Mouse (Mus musculus): ENCODE data around the gene Gpr132. TPM values are rescaled to one million over a fixed set of nuclear protein-coding genes. Genes with fewer than 3 reads are reported as not detected.
A peak's percentile ranks its signal among the peaks of the same experiment; 100 is the strongest.

The Gpr132 gene
- polyA plus RNA-seq, 1 experiment = 256 TPM

DNA sequence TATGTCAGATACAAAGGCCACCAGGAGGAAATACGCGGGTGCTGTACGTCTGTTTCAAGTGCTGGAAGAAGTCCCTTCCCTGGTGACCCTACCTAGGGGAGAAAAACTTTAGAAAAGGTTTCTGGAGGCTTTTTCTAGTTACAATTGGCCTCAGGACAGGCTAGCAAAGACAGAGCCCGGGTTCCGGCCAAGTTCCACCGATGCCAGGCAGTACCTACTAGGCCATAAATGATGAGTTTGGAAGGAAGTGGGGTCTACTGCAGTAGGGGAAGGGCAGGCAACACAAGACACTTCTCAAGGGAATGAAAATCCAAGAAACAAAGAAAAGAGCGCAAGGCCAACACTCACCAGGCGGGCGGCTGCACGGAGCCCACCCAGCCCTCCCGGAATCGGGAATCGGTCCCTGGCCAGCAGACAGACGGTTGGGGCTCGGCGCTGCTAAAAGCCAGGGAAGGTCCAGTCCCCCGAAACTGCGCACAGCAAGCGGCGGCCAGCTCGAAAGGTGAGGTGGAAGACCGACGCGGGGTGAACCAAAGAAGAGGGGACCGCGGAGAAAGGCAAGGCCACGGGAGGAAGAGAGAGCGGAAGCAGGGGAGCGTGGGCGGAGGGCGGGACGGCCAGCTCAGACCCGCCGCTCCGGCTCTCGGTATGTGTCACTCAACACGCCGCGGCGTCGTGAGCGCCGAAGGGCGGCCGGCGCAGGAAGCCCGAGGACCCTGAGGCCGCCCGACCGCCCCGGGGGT lies 39.4 kb downstream of the Gpr132 start:
- Histone ChIP-seq H3K27me3 (ENCODE audit: control insufficient read depth, insufficient read depth, low read length) (no peaks in the 10 kb centered on the region), H3K36me3 (ENCODE audit: control insufficient read depth, insufficient read depth, low read length) (peaks cover 5% of the 10 kb centered on the region; the same call in 1 of the 2 replicates), H3K27ac (ENCODE audit: control insufficient read depth, insufficient read depth, low read length) (peak overlapping the region; percentile 55), H3K4me1 (replicated peaks; ENCODE audit: control insufficient read depth, insufficient read depth, low read length) (peaks cover 28% of the 10 kb centered on the region), H3K4me3 (ENCODE audit: control insufficient read depth, insufficient read depth, low read length) (peak overlapping the region; percentile 64)
- WGBS = 1% methylated on average over 51 of the region's 51 CpGs
- peak; percentile 74 for DNase-seq
- TF ChIP-seq POLR2A (IDR thresholded peaks at IDR 0.05; ENCODE audit: control insufficient read depth, extremely low read depth, insufficient read depth, low read length, poor library complexity) (no peak), CTCF (IDR thresholded peaks at IDR 0.05; ENCODE audit: borderline replicate concordance, control insufficient read depth, extremely low read depth, insufficient read depth, low read length, poor library complexity) (no peak)

DNA sequence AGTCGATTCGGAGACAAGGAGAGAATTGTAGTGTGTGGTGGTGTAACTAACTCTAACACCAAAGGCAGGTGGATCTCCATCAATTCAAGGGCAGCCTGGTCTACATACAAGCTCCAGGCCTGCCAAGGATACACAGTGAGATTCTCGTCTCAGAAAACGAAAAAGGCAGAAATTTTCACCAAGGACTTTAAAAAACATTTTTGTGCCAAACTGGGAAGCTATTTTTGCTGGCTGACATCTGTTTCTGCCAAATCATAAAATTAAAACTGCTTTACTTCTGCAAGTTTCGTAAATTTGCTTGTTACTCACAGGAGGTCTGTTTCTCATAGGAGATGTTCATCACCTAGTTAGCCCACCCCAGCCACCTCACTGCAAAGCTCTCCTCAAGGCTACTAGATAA lies 42.1 kb downstream of the Gpr132 start:
- peaks cover 16% of the 10 kb centered on the region for H3K36me3 ChIP-seq (ENCODE audit: control insufficient read depth, insufficient read depth, low read length)
- no peaks in the 10 kb centered on the region for H3K27me3 ChIP-seq (ENCODE audit: control insufficient read depth, insufficient read depth, low read length)
- H3K4me1 ChIP-seq (replicated peaks; ENCODE audit: control insufficient read depth, insufficient read depth, low read length) = peaks cover 45% of the 10 kb centered on the region
- no peak overlapping the region for H3K27ac ChIP-seq (ENCODE audit: control insufficient read depth, insufficient read depth, low read length)
- WGBS = 75% methylated on average over 5 of the region's 5 CpGs
- no peak for DNase-seq
- no peak overlapping the region for H3K4me3 ChIP-seq (ENCODE audit: control insufficient read depth, insufficient read depth, low read length)
- no peak for TF ChIP-seq POLR2A (IDR thresholded peaks at IDR 0.05; ENCODE audit: control insufficient read depth, extremely low read depth, insufficient read depth, low read length, poor library complexity)
- no peak for TF ChIP-seq CTCF (IDR thresholded peaks at IDR 0.05; ENCODE audit: borderline replicate concordance, control insufficient read depth, extremely low read depth, insufficient read depth, low read length, poor library complexity)

GRCm38 (mm10) chr12:112823221-112823620 lies 44.8 kb downstream of the Gpr132 start:
- WGBS = 2% methylated on average over 4 of the region's 4 CpGs
- H3K27me3 ChIP-seq (ENCODE audit: control insufficient read depth, insufficient read depth, low read length) = no peaks in the 10 kb centered on the region
- TF ChIP-seq CTCF (IDR thresholded peaks at IDR 0.05; ENCODE audit: borderline replicate concordance, control insufficient read depth, extremely low read depth, insufficient read depth, low read length, poor library complexity) = no peak
- H3K4me3 ChIP-seq (ENCODE audit: control insufficient read depth, insufficient read depth, low read length) = no peak overlapping the region
- H3K36me3 ChIP-seq (ENCODE audit: control insufficient read depth, insufficient read depth, low read length) = peaks cover 42% of the 10 kb centered on the region
- H3K27ac ChIP-seq (ENCODE audit: control insufficient read depth, insufficient read depth, low read length) = peak overlapping the region; percentile 89
- peaks cover 42% of the 10 kb centered on the region for H3K4me1 ChIP-seq (replicated peaks; ENCODE audit: control insufficient read depth, insufficient read depth, low read length)
- DNase-seq = peak; percentile 64

- no peaks in the 10 kb centered on the region for H3K27me3 ChIP-seq (ENCODE audit: control insufficient read depth, insufficient read depth, low read length)
- WGBS = 83% methylated on average over 2 of the region's 2 CpGs
- H3K4me3 ChIP-seq (ENCODE audit: control insufficient read depth, insufficient read depth, low read length) = no peak overlapping the region
- H3K36me3 ChIP-seq (ENCODE audit: control insufficient read depth, insufficient read depth, low read length) = peaks cover 43% of the 10 kb centered on the region
- TF ChIP-seq POLR2A (IDR thresholded peaks at IDR 0.05; ENCODE audit: control insufficient read depth, extremely low read depth, insufficient read depth, low read length, poor library complexity) (no peak), CTCF (IDR thresholded peaks at IDR 0.05; ENCODE audit: borderline replicate concordance, control insufficient read depth, extremely low read depth, insufficient read depth, low read length, poor library complexity) (no peak)
- H3K27ac ChIP-seq (ENCODE audit: control insufficient read depth, insufficient read depth, low read length) = peak overlapping the region; percentile 82
- peaks cover 37% of the 10 kb centered on the region for H3K4me1 ChIP-seq (replicated peaks; ENCODE audit: control insufficient read depth, insufficient read depth, low read length)
- no peak for DNase-seq
Observed at GRCm38 (mm10) chr12:112822676-112823075, 45.4 kb downstream of the Gpr132 start.

DNA sequence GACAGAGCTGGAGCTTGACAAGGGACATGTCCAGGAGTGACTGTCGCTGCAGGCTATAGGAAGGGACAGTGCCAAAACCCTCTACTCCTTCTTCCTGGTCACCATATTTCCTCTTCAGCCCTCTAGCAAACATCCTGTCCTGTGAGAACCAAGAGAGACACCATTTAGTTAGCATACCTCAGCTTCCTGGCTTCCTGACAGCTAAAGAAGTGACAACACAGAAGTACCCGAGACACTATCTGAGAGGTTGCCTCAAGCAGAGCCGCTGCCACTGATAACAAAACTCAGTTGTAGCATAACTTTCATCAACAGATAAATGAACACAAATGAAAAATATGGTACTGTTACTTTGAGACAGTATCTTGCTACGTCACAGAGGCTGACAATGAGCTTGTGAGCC lies 46.1 kb downstream of the Gpr132 start:
- peaks cover 38% of the 10 kb centered on the region for H3K36me3 ChIP-seq (ENCODE audit: control insufficient read depth, insufficient read depth, low read length)
- H3K4me1 ChIP-seq (replicated peaks; ENCODE audit: control insufficient read depth, insufficient read depth, low read length) = peaks cover 37% of the 10 kb centered on the region
- TF ChIP-seq CTCF (IDR thresholded peaks at IDR 0.05; ENCODE audit: borderline replicate concordance, control insufficient read depth, extremely low read depth, insufficient read depth, low read length, poor library complexity) = no peak
- TF ChIP-seq POLR2A (IDR thresholded peaks at IDR 0.05; ENCODE audit: control insufficient read depth, extremely low read depth, insufficient read depth, low read length, poor library complexity) = no peak
- 80% methylated on average over 4 of the region's 4 CpGs for WGBS
- H3K4me3 ChIP-seq (ENCODE audit: control insufficient read depth, insufficient read depth, low read length) = no peak overlapping the region
- H3K27me3 ChIP-seq (ENCODE audit: control insufficient read depth, insufficient read depth, low read length) = no peaks in the 10 kb centered on the region
- peak overlapping the region; percentile 73 for H3K27ac ChIP-seq (ENCODE audit: control insufficient read depth, insufficient read depth, low read length)
- no peak for DNase-seq

DNA sequence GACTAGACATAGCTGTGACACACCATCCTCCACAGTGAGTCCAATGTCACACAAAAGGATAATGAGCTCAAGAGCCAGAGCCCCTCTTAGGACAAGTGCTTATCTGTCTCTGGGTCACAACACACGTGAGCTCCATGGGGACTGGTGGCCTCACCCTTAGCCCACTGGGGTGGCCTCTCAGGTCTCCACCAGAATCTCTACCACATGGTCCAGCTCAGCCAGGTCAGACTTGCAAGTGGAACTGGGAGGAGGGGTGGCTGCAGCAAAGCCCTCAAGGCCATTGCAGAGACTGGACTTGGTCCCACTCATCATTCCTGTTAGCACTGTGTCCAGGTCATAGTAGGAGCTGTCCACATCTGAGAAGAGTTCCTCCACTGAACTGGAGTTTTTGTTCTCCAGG lies 46.8 kb downstream of the Gpr132 start:
- H3K36me3 ChIP-seq (ENCODE audit: control insufficient read depth, insufficient read depth, low read length) = peaks cover 38% of the 10 kb centered on the region
- peak overlapping the region; percentile 73; the same call in 1 of the 2 replicates for H3K27ac ChIP-seq (ENCODE audit: control insufficient read depth, insufficient read depth, low read length)
- no peak for TF ChIP-seq POLR2A (IDR thresholded peaks at IDR 0.05; ENCODE audit: control insufficient read depth, extremely low read depth, insufficient read depth, low read length, poor library complexity)
- TF ChIP-seq CTCF (IDR thresholded peaks at IDR 0.05; ENCODE audit: borderline replicate concordance, control insufficient read depth, extremely low read depth, insufficient read depth, low read length, poor library complexity) = no peak

More for the DNA sequence above, 46.8 kb downstream of the Gpr132 start:
- no peaks in the 10 kb centered on the region for H3K27me3 ChIP-seq (ENCODE audit: control insufficient read depth, insufficient read depth, low read length)
- WGBS = 91% methylated on average over 1 of the region's 1 CpGs
- no peak for DNase-seq
- H3K4me1 ChIP-seq (replicated peaks; ENCODE audit: control insufficient read depth, insufficient read depth, low read length) = peaks cover 36% of the 10 kb centered on the region
- H3K4me3 ChIP-seq (ENCODE audit: control insufficient read depth, insufficient read depth, low read length) = no peak overlapping the region

Data from thymus, adult 2 months (tissue).